ENCODE assay signal across 9 mouse cellular contexts in genomic region chr1:132560907-132561700, GRCm38 (mm10). TPM values are rescaled to one million over a fixed set of nuclear protein-coding genes. Genes with fewer than 3 reads are reported as not detected.
DNase-seq lines count a peak whose midpoint lies in the region; TF ChIP-seq lines count a peak whose summit lies in the region.
"Had no signal": no experiment of that assay in that cellular context is flagged by ENCODE, and none has a peak within 500 bp of the region (broad histone marks: within the 10 kb centered on the region; RNA-seq: fewer than 3 reads in every experiment).

No protein-coding gene starts in this region.

- peak overlapping the region; percentile 74 for H3K27ac ChIP-seq in hindbrain, embryonic 10.5 days
- H3K27ac ChIP-seq in heart, adult 2 months = no peak overlapping the region
- H3K27ac ChIP-seq: heart, embryonic 15.5 days had no signal

- 81% methylated on average over 8 of the region's 8 CpGs for WGBS in hindbrain, embryonic 10.5 days
- 55% methylated on average over 8 of the region's 8 CpGs for WGBS in heart, adult 2 months

- no peak overlapping the region for H3K9ac ChIP-seq in heart, adult 2 months (ENCODE audit: low read depth, low read length)
- H3K9ac ChIP-seq: heart, embryonic 15.5 days had no signal

- peaks cover 76% of the 10 kb centered on the region for H3K4me1 ChIP-seq in hindbrain, embryonic 10.5 days (replicated peaks)
- peaks cover 1% of the 10 kb centered on the region; the same call in 1 of the 2 replicates for H3K4me1 ChIP-seq in heart, adult 2 months (ENCODE audit: control insufficient read depth, insufficient read depth, low read length)

- DNase-seq in heart, postnatal 10 days = peak; percentile 20 to 32
- DNase-seq in heart, adult 8-10 months (ENCODE audit: low spot score) = no peak
- DNase-seq in cerebellum, adult 18-20 months = peak; percentile 66 to 68
- no peak for DNase-seq in hindbrain, embryonic 10.5 days (ENCODE audit: low spot score)
- DNase-seq in lung, postnatal 4 days = peak; percentile 11 to 34
- no peak for DNase-seq in layer of hippocampus, adult 9-11 months
- no peak for DNase-seq in heart, adult 2 months
- no peak for DNase-seq in frontal cortex, postnatal 10 days (ENCODE audit: low spot score in 2 of 2)

- no peak for TF ChIP-seq CTCF in heart, adult 2 months (IDR thresholded peaks at IDR 0.05)

- intact Hi-C loops in heart, postnatal 10 days (cut with DNase I) = no loop called here
- intact Hi-C loops in heart, adult 2 months (cut with DNase I) = no loop called here

- no peaks in the 10 kb centered on the region for H3K9me3 ChIP-seq in hindbrain, embryonic 10.5 days
- H3K9me3 ChIP-seq: heart, embryonic 15.5 days had no signal

- H3K79me2 ChIP-seq in heart, adult 2 months (replicated peaks; ENCODE audit: control insufficient read depth, insufficient read depth, low read length) = no peaks in the 10 kb centered on the region

- H3K36me3 ChIP-seq in hindbrain, embryonic 10.5 days = no peaks in the 10 kb centered on the region
- H3K36me3 ChIP-seq in heart, adult 2 months (ENCODE audit: control insufficient read depth, insufficient read depth, low read length) = no peaks in the 10 kb centered on the region
- H3K36me3 ChIP-seq: heart, embryonic 15.5 days had no signal

- TF ChIP-seq POLR2A in heart, adult 2 months (IDR thresholded peaks at IDR 0.05; ENCODE audit: insufficient read depth, low read depth, low read length) = no peak

- TF ChIP-seq EP300 in heart, adult 2 months (IDR thresholded peaks at IDR 0.05; ENCODE audit: insufficient read depth, low read depth, low read length) = no peak

- H3K27me3 ChIP-seq in hindbrain, embryonic 10.5 days (ENCODE audit: insufficient read depth, poor library complexity, severe bottlenecking) = peaks cover 23% of the 10 kb centered on the region; the same call in 1 of the 2 replicates
- no peaks in the 10 kb centered on the region for H3K27me3 ChIP-seq in heart, adult 2 months (ENCODE audit: control insufficient read depth, insufficient read depth, low read length)

- H3K4me3 ChIP-seq in hindbrain, embryonic 10.5 days = no peak overlapping the region
- no peak overlapping the region for H3K4me3 ChIP-seq in heart, adult 2 months
- H3K4me3 ChIP-seq: heart, embryonic 15.5 days had no signal

RNA-seq across cellular contexts. Expression of gene Cntn2, which starts 18.0 kb away (rescaled TPM):
- 1 to 10 TPM; 2.6 to 3.3 TPM for total RNA-seq in heart, postnatal 10 days (2021)
- total RNA-seq in heart, adult 8-10 months (2022) = 1 to 10 TPM; 2.7 to 4.6 (median 3.5) TPM
- 41.2 and 87.6 TPM in 2 replicates for polyA plus RNA-seq in hindbrain, embryonic 10.5 days (2016; fragmentation: Nextera tagmentation; extraction: Ambion mirVana)
- total RNA-seq in heart, adult 2 months (2021) = 1 to 10 TPM; 3.5 to 3.8 TPM
- polyA plus RNA-seq in heart, adult 2 months (2012; rRNA removed) = 4.4 and 7.6 TPM in 2 replicates

RNA-seq across cellular contexts. Expression of gene Tmem81, which starts 55.1 kb away (rescaled TPM):
- 1 to 10 TPM; 1.5 to 1.6 TPM for total RNA-seq in heart, postnatal 10 days (2021)
- total RNA-seq in heart, adult 8-10 months (2022) = 1 to 10 TPM; 1.5 to 2.6 (median 1.8) TPM
- 1.1 and 1.9 TPM in 2 replicates for polyA plus RNA-seq in hindbrain, embryonic 10.5 days (2016; fragmentation: Nextera tagmentation; extraction: Ambion mirVana)
- total RNA-seq in heart, adult 2 months (2021) = 1 to 10 TPM; 1.2 to 1.7 TPM
- 1.1 and 2.0 TPM in 2 replicates for polyA plus RNA-seq in heart, adult 2 months (2012; rRNA removed)

Comparison
In these comparisons a context has a peak if more than half of its experiments do, and no peak if none do; other contexts are left out.
1. DNase-seq: peak in heart, postnatal 10 days (2 of 2), cerebellum, adult 18-20 months (2 of 2) and lung, postnatal 4 days (2 of 2); none in heart, adult 8-10 months (single experiment), hindbrain, embryonic 10.5 days (single experiment), layer of hippocampus, adult 9-11 months (single experiment), heart, adult 2 months (0 of 2) and frontal cortex, postnatal 10 days (0 of 2).